Mouse (Mus musculus) heart, embryonic 11.5 days (tissue): ENCODE measurements around the gene Tbc1d1. TPM values are rescaled to one million over a fixed set of nuclear protein-coding genes. Genes with fewer than 3 reads are reported as not detected.

Experiments
- ATAC-seq: fragments of 200-750 bp; cut with Nextera tagmentation; replicated peaks from 2 replicates; pipeline ENCODE4 v1.8.0; 2017; ENCODE audit warnings: moderate library complexity; ENCODE audit not compliant: insufficient number of reproducible peaks, low FRiP score, low TSS enrichment
- H3K27ac ChIP-seq: fragments of 300-500 bp; sonication (generic); 2 replicates; pipeline ENCODE4 v1.5.1; 2014; ENCODE audit warnings: mild to moderate bottlenecking, low read depth, low read length
- H3K27me3 ChIP-seq: fragments of 300-500 bp; sonication (generic); 2 replicates; pipeline ENCODE4 v1.6.1; 2014; ENCODE audit warnings: mild to moderate bottlenecking, low read length, mixed read lengths; ENCODE audit not compliant: control insufficient read depth, insufficient read depth
- H3K36me3 ChIP-seq: fragments of 300-500 bp; sonication (generic); 2 replicates; pipeline ENCODE4 v1.6.1; 2014; ENCODE audit warnings: mild to moderate bottlenecking, low read length, moderate library complexity, mixed read lengths; ENCODE audit not compliant: control insufficient read depth, insufficient read depth
- H3K4me1 ChIP-seq: fragments of 300-500 bp; sonication (generic); 2 replicates; pipeline ENCODE4 v1.6.1; 2014; ENCODE audit warnings: low read length; ENCODE audit not compliant: control insufficient read depth, insufficient read depth
- H3K4me2 ChIP-seq: fragments of 300-500 bp; sonication (generic); 2 replicates; pipeline ENCODE4 v1.6.1; 2014; ENCODE audit warnings: mild to moderate bottlenecking, moderate library complexity
- H3K4me3 ChIP-seq: fragments of 300-500 bp; sonication (generic); 2 replicates; pipeline ENCODE4 v1.5.1; 2014; ENCODE audit warnings: low read depth, low read length
- H3K9ac ChIP-seq: fragments of 300-500 bp; sonication (generic); 2 replicates; pipeline ENCODE4 v1.6.1; 2014; ENCODE audit warnings: mild to moderate bottlenecking, low read depth, low read length, moderate library complexity
- H3K9me3 ChIP-seq: fragments of 300-500 bp; sonication (generic); replicated peaks from 2 replicates; pipeline ENCODE4 v1.6.1; 2016; ENCODE audit warnings: low read length; ENCODE audit not compliant: control insufficient read depth
- WGBS: fragments of 180-500 bp; shearing (Covaris S2); extraction: QIAGEN DNeasy Blood & Tissue Kit; methylation state at CpG from one replicate; pipeline ENCODE4 v1.1.7; 2014; ENCODE audit not compliant: insufficient replicate concordance; 5-methylcytosine and 5-hydroxymethylcytosine counted together
- polyA plus RNA-seq: library from polyadenylated mRNA; unstranded; fragments of >200 nt; fragmentation: Nextera tagmentation; extraction: Ambion mirVana; gene quantifications from 2 replicates; pipeline ENCODE4 v1.2.1, GENCODE M21; 2014

Gene Tbc1d1
- polyA plus RNA-seq, 1 experiment from 2014 or later, result 36.3 TPM

DNA sequence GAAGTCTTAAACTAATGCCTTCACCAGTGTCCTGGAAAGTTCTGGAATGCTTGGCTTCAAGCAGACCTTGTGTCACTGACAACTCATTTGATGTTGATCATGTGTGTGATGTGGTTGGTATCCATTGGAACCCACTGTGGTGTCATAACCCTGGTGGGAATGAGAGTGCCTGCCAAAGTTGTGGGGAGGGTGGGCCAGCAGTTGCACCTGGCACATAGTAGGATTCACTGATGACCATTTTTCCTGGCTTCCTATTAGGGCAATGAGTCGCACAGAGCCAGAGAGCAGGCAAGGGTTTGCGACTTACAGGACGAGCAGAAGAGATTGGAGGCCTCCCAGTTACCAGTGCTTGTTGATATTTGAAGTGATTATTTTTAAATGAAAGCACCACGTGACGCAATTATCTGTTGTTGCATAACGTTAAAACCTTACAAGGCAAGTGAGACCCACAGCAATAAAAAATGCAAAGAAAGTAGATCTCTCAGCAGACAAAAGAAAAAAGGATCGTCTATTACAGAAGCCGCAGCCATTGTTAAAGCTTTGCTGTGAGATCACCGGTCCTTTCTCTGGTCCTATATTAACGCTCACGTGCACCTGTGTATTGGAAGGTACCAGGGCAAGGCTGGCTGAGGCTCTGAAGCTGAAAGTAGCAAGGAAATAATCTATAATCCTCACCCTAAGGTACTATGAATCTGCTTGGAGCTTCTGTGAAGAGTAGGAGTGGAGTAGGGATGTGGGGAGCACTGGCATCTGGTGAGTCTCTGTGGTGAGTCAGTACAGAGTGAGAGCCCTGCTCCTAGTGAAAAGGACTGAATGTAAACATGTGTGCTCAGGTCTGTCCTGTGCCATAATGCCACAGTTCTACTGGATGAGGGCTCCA, 209.3 kb downstream of the Tbc1d1 start:
- H3K9ac ChIP-seq, result no peak overlapping the region
- H3K27ac ChIP-seq, result no peak overlapping the region
- WGBS, result 80% methylated on average over 11 of the region's 11 CpGs
- no peaks in the 10 kb centered on the region for H3K36me3 ChIP-seq
- H3K27me3 ChIP-seq, result no peaks in the 10 kb centered on the region
- H3K9me3 ChIP-seq, result no peaks in the 10 kb centered on the region
- peaks cover 14% of the 10 kb centered on the region for H3K4me1 ChIP-seq
- no peak overlapping the region for H3K4me2 ChIP-seq
- no peak for ATAC-seq
- H3K4me3 ChIP-seq, result no peak overlapping the region

DNA sequence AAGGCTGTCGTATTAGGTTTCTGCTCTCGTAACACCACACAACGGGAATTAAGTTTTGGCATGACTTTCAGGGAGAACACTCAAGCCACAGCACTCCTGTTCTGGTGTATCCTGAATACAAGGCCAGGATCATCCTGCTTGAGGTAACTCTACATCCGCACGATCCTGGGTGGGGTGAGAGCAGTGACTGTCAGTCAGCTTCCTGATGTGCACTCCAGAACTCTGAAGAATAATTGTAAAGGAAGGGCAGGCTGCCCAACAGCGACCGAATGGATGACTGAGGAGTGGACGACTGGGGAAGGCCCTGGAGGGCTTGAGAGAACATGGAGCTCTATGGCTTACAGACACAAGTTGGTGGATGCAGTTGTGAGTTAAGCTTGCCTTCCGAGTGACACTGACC, 210.0 kb downstream of the Tbc1d1 start:
- H3K9ac ChIP-seq, result no peak overlapping the region
- H3K9me3 ChIP-seq, result no peaks in the 10 kb centered on the region
- H3K36me3 ChIP-seq, result no peaks in the 10 kb centered on the region
- peaks cover 14% of the 10 kb centered on the region for H3K4me1 ChIP-seq
- 83% methylated on average over 9 of the region's 9 CpGs for WGBS
- H3K27ac ChIP-seq, result no peak overlapping the region
- ATAC-seq, result no peak
- H3K27me3 ChIP-seq, result no peaks in the 10 kb centered on the region
- no peak overlapping the region for H3K4me2 ChIP-seq
- no peak overlapping the region for H3K4me3 ChIP-seq

DNA sequence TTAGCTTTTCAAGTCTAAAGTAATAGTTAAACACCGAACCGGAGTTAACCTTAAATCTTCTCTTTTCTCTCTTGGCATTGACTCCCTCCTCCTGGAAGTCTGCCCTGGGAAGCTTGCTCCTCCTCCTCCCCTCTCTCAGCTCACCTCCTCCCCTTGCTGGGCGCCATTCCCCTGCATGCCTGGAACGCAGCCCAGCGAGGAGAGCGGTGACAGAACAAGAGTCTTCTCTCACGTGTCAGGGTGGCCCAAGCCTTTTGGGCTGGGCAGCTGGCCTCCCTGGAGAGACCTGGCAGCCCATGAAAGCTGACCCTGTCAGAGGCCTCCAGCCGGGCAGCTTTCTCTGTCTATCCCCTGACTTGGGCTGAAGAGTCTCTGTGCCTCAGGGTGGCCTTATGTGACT, 211.3 kb downstream of the Tbc1d1 start:
- Histone ChIP-seq H3K4me2 (no peak overlapping the region), H3K27me3 (no peaks in the 10 kb centered on the region), H3K9me3 (no peaks in the 10 kb centered on the region), H3K27ac (no peak overlapping the region), H3K36me3 (no peaks in the 10 kb centered on the region), H3K4me3 (no peak overlapping the region), H3K4me1 (peaks cover 14% of the 10 kb centered on the region), H3K9ac (no peak overlapping the region)
- WGBS, result 26% methylated on average over 8 of the region's 8 CpGs
- peak; percentile 33; the same call in 1 of the 2 replicates for ATAC-seq

DNA sequence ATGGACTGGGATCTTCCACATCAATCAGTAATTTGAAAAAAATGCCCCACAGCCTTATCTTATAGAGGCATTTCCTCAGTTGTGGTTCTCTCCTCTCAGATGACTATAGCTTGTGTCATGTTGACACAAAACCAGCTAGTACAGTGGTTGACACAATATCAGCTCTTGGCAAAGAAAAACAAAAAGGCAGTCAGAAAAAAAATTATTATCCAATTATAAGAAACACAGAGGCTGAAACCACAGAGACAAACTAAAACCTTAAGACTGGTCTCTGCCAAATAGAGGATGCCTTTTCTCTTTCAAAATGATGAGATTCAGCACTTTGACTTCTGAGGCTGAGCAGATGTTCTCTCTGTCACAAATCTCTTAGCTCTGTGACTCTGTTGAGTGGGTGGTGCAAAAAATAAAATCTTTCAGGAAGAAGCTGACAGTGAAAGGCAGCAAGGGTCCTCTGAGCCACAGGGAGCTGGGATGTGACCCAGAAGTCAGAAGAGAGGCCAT, 215.3 kb downstream of the Tbc1d1 start:
- no peaks in the 10 kb centered on the region for H3K27me3 ChIP-seq
- H3K4me3 ChIP-seq, result no peak overlapping the region
- H3K4me2 ChIP-seq, result no peak overlapping the region
- no peak for ATAC-seq
- no peaks in the 10 kb centered on the region for H3K36me3 ChIP-seq
- H3K27ac ChIP-seq, result no peak overlapping the region
- H3K9ac ChIP-seq, result no peak overlapping the region
- H3K4me1 ChIP-seq, result peaks cover 6% of the 10 kb centered on the region
- no peaks in the 10 kb centered on the region for H3K9me3 ChIP-seq

DNA sequence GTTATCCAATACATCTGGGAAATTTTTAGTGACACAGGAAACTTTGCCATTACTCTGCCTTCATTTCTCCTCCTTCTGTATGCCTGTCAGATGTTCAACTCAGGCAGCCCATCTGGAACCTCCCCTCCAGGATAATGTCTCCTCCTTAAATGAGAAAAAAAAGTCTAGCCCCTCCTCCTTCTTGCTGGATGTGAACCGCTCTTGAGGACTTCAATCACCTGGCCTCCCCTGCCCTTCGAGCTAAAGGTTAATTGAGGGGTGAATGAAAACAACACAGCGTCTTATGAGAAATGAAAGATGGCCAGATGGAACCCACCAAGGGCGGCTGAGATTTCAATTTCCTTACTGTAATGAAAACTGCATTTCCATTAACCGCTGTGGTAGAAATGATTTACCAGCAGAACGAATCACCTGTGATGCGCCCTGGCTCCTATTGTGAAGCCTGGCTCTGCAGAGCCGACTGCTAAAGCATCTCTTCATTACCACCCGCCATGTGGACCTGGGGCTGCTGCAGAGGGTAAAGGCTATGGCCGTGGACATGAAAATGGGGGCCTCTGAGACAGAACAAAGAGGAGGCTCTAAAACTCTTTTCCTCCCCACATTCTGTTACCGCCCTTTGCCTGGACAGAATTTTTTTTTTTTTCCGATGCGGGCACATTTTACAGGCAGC, 216.3 kb downstream of the Tbc1d1 start:
- H3K9ac ChIP-seq, result no peak overlapping the region
- no peak overlapping the region for H3K27ac ChIP-seq
- peaks cover 6% of the 10 kb centered on the region for H3K4me1 ChIP-seq
- no peak overlapping the region for H3K4me3 ChIP-seq
- 82% methylated on average over 13 of the region's 13 CpGs for WGBS
- H3K9me3 ChIP-seq, result no peaks in the 10 kb centered on the region
- H3K4me2 ChIP-seq, result no peak overlapping the region
- no peaks in the 10 kb centered on the region for H3K27me3 ChIP-seq
- no peaks in the 10 kb centered on the region for H3K36me3 ChIP-seq
- ATAC-seq, result no peak

DNA sequence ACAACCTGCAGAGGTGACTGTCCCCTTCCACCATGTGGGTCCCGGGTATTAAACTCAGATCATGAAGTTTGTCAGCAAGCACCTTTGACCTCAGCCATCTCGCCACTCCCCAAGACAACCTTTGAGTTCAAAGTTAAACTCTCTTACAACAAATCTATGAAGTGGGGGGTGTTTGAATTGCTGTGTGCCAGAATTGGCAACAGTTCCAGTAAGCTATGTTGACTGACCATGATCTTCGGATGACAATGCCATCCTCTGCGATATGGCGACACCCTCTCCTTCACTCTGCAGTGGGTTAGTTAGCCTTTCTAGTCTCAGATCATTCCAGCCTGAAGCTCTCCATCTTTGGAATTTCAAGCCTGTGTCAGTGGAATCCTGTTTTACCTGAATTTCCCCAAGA, 217.6 kb downstream of the Tbc1d1 start:
- peaks cover 4% of the 10 kb centered on the region; the same call in 1 of the 2 replicates for H3K4me1 ChIP-seq
- H3K27ac ChIP-seq, result no peak overlapping the region
- H3K4me3 ChIP-seq, result no peak overlapping the region
- no peaks in the 10 kb centered on the region for H3K27me3 ChIP-seq
- whole genome bisulfite sequencing, result 89% methylated on average over 5 of the region's 5 CpGs
- no peak for ATAC-seq
- H3K9ac ChIP-seq, result no peak overlapping the region
- no peaks in the 10 kb centered on the region for H3K9me3 ChIP-seq
- no peaks in the 10 kb centered on the region for H3K36me3 ChIP-seq
- no peak overlapping the region for H3K4me2 ChIP-seq

DNA sequence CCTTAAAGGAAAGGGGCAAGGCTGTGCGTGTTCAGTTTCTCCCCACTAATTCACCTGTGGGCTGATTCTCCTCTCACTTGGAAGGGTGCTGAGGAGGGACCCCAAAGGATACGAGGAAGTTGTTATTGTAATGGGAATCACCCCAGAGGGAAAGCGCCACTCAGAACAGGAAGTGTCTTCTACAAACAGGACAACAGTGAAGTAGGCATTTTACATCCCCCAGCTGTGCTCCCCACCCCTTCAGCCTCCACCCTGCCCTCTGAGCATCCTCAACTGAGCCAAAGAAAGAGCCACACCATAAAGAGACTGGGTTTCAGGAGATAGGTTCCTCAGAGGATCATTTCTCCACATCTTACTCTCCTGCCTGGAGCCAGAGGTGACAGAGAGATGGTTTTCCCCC, 219.7 kb downstream of the Tbc1d1 start:
- Histone ChIP-seq H3K36me3 (no peaks in the 10 kb centered on the region), H3K27ac (no peak overlapping the region), H3K9me3 (no peaks in the 10 kb centered on the region), H3K4me3 (no peak overlapping the region), H3K9ac (no peak overlapping the region), H3K4me2 (no peak overlapping the region), H3K4me1 (peaks cover 6% of the 10 kb centered on the region; the same call in 1 of the 2 replicates), H3K27me3 (no peaks in the 10 kb centered on the region)
- WGBS, result 70% methylated on average over 3 of the region's 3 CpGs
- no peak for ATAC-seq

DNA sequence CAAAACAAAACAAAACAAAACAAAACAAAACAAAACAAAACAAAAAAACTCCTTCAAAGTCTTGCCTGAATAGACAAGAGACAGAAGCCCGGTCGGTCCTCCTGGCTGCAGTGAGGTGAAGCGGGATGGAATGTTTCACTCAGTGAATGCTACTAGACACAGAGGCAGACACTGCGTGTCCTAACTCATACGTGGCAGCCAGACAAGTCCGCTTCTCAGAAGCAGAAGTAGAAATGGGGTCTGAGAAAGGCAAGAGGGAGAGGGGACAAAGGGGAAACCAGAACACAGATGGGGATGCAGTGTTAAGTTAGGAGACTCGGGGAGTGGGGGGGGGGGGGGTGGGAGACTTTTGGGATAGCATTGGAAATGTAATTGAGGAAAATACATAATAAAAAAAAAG, 220.4 kb downstream of the Tbc1d1 start:
- Histone ChIP-seq H3K4me2 (no peak overlapping the region), H3K36me3 (no peaks in the 10 kb centered on the region), H3K27me3 (no peaks in the 10 kb centered on the region), H3K9ac (no peak overlapping the region), H3K4me3 (no peak overlapping the region), H3K4me1 (peaks cover 10% of the 10 kb centered on the region; the same call in 1 of the 2 replicates), H3K9me3 (no peaks in the 10 kb centered on the region), H3K27ac (no peak overlapping the region)
- ATAC-seq, result no peak
- 73% methylated on average over 7 of the region's 7 CpGs for WGBS
